Mouse (Mus musculus): ENCODE data around the gene Hoxb9. TPM values are rescaled to one million over a fixed set of nuclear protein-coding genes. Genes with fewer than 3 reads are reported as not detected.

Gene Hoxb9
- polyA plus RNA-seq, 1 experiment from 2014 or later = not detected

DNA sequence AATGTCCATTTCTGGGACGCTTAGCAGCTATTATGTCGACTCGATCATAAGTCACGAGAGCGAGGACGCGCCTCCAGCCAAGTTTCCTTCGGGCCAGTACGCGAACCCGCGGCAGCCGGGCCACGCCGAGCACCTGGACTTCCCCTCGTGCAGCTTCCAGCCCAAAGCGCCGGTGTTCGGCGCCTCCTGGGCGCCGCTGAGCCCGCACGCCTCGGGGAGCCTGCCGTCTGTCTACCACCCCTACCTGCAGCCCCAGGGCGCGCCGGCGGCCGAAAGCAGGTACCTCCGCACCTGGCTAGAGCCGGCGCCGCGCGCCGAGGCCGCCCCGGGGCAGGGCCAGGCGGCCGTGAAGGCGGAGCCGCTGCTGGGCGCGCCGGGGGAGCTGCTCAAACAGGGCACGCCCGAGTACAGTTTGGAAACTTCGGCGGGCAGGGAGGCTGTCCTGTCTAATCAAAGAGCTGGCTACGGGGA lies 319 bp downstream of the Hoxb9 start:
- Histone ChIP-seq H3K9ac (replicated peaks) (no peak overlapping the region), H3K4me3 (replicated peaks) (0 out of 2 replicates have a peak overlapping the region, but pooled peaks have one; percentile 5)

DNA sequence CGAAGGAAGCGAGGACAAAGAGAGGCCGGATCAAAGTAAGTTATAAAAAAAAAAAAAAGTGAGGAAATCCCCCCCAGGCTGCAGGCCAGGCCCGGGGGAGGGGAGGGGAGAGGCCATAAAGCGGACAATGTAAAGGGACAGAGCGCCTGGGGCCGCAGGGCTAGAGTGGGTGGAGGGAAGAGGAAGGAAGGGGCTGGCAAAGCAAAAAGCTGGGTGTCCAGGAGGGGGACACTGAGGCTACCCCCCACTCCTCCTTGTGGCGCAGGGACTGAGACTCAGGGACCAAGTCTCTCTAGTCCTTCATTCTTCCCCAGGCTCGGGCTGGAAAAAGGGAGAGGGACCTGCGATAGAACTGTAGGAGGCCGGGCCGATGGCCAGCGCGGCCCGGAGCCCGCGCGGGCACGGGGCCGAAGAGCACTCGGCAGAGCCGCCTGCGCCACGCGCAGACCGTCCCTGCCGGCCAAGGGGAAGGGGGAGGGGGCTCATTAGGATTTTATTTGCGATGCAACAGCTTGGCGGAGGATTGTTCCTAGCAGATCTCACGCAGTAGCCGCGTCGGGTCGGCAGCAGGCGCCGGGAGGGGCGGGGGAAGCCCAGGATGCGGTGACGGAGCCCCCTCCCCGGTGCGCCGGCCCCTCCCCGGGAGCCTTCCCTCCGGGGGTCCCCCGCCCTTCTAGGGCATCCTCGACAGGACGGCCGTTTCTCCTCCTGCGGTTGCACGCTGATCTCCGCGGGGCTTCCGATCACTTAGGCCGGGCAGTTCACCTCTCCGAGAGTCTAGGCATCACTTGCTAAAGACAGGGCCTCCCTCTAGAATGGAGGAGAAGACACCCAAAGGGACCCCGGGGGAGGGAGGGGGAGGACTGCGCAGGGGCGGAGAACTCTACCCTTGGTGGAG lies 1.0 kb downstream of the Hoxb9 start:
- Histone ChIP-seq H3K9ac (replicated peaks) (no peak overlapping the region), H3K36me3 (no peaks in the 10 kb centered on the region), H3K27me3 (peaks cover 100% of the 10 kb centered on the region), H3K4me2 (replicated peaks) (peak overlapping the region; percentile 9; the same call in 1 of the 2 replicates), H3K4me1 (replicated peaks) (peaks cover 6% of the 10 kb centered on the region), H3K9me3 (no peaks in the 10 kb centered on the region), H3K27ac (no peak overlapping the region), H3K4me3 (replicated peaks) (peak overlapping the region; percentile 6; the same call in 1 of the 2 replicates)
- under 1% methylated on average over 56 of the region's 58 CpGs for WGBS
- no peak for ATAC-seq

More for the DNA sequence above, 319 bp downstream of the Hoxb9 start:
- Histone ChIP-seq H3K4me2 (replicated peaks) (no peak overlapping the region), H3K4me1 (replicated peaks) (peaks cover 6% of the 10 kb centered on the region), H3K27ac (no peak overlapping the region), H3K27me3 (peaks cover 100% of the 10 kb centered on the region), H3K9me3 (no peaks in the 10 kb centered on the region), H3K36me3 (no peaks in the 10 kb centered on the region)
- under 1% methylated on average over 52 of the region's 52 CpGs for WGBS
- no peak for ATAC-seq

DNA sequence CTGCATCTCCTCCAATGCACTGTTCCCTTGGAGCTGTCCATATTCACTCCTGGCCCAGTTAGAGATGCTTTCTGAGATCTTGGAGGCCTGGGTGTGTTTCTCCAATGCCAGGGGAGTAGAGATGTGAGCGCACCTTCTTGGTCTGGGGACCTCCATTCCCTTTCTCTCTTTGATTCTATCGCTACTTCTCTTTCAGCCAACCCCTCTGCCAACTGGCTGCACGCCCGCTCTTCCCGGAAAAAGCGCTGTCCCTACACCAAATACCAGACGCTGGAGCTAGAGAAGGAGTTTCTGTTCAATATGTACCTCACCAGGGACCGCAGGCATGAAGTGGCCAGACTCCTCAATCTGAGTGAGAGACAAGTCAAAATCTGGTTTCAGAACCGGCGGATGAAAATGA lies 3.2 kb downstream of the Hoxb9 start:
- Histone ChIP-seq H3K9me3 (no peaks in the 10 kb centered on the region), H3K27ac (no peak overlapping the region), H3K36me3 (no peaks in the 10 kb centered on the region), H3K4me1 (replicated peaks) (peaks cover 6% of the 10 kb centered on the region), H3K27me3 (peaks cover 99% of the 10 kb centered on the region), H3K9ac (replicated peaks) (no peak overlapping the region), H3K4me2 (replicated peaks) (no peak overlapping the region), H3K4me3 (replicated peaks) (no peak overlapping the region)
- no peak for ATAC-seq
- 3% methylated on average over 10 of the region's 10 CpGs for WGBS

DNA sequence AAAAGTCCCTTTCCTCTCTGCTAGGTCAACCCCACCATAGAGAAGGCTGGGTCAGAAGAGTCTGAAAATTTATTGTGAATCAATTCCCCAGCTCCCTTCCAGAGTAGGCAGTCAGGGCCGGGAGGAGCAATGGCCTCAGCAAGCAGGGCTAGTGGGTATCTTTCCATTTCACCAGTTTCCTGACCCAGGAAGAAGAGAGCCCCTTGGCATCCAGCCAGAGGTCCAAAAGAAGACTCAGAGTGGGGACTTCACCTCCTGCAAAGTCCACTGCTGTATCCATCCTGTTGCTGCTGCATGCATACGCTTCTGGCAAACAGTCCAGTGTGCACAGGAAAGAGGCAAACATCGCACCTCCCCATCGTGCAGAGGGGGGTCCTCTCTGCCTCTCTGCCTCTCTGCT lies 4.6 kb downstream of the Hoxb9 start:
- H3K36me3 ChIP-seq = no peaks in the 10 kb centered on the region
- no peak overlapping the region for H3K27ac ChIP-seq
- H3K9me3 ChIP-seq = no peaks in the 10 kb centered on the region
- no peak for ATAC-seq
- 14% methylated on average over 4 of the region's 4 CpGs for WGBS
- no peak overlapping the region for H3K4me2 ChIP-seq (replicated peaks)
- peaks cover 99% of the 10 kb centered on the region for H3K27me3 ChIP-seq
- peaks cover 6% of the 10 kb centered on the region for H3K4me1 ChIP-seq (replicated peaks)
- no peak overlapping the region for H3K4me3 ChIP-seq (replicated peaks)
- H3K9ac ChIP-seq (replicated peaks) = no peak overlapping the region

DNA sequence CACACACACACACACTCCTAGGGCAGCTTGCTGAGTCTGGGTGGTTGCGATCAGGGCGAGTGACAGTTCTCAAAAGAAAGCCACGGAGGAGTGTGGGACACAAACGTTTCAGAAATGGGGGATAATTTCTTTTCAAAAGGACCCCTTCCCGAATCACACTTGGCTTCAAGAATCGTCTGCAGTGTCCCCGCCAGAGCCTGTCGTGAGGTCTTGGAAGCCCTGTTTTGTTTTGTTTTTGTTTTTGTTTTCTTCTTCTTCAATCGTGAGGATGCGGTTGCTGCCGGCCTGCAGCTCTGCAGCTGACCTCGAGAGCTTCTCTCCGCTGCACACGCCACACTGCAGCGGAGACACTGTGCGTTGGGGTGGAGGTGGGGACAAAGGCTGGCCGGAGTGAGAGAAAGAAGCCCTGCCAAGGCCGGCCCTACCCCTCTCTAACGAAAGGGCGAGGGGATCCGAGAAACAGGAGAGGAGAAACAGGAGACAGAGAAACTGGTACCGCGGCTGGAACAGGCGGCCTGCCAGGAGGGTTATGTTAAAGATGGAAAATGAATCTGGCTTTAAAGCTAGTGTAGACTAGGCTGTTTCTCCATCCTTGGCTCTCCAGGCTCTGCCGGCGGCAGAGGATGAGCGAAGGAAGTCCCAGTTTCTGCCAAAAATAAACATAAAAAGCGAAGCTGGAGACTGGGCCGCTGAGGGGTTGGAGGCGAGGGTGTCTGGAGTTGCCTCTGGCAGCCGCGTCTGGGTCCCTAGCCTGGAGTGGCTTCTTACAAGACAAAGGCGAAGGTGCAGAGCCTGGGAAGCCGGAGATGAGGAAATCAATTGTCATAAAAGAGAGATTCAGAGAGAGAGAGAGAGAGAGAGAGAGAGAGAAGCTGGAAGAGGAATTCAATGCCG lies 6.1 kb downstream of the Hoxb9 start:
- H3K4me3 ChIP-seq (replicated peaks) = no peak overlapping the region
- H3K9ac ChIP-seq (replicated peaks) = no peak overlapping the region
- H3K9me3 ChIP-seq = no peaks in the 10 kb centered on the region
- no peaks in the 10 kb centered on the region for H3K36me3 ChIP-seq
- 1% methylated on average over 35 of the region's 35 CpGs for WGBS
- peaks cover 98% of the 10 kb centered on the region for H3K27me3 ChIP-seq
- H3K4me2 ChIP-seq (replicated peaks) = no peak overlapping the region
- H3K4me1 ChIP-seq (replicated peaks) = peaks cover 2% of the 10 kb centered on the region
- no peak overlapping the region for H3K27ac ChIP-seq
- no peak for ATAC-seq

DNA sequence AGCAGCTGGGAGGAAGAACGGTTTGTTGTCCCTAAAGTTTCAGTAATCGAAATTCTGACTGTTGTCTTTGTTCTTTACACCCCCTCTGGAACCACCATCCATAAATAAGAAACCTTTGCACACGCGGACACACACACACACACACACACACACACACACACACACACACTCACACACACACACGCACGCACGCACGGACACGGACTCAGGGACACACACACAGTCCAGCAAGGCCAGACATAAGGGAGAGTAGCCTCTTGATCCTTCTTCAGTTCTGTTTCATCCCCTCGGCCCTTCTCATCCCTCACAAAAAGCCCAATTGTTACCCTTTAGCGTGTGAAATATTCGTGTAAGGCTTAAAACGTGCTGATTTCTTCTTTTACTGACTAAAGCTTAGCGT lies 7.1 kb downstream of the Hoxb9 start:
- Histone ChIP-seq H3K27me3 (peaks cover 98% of the 10 kb centered on the region), H3K9me3 (no peaks in the 10 kb centered on the region), H3K4me2 (replicated peaks) (no peak overlapping the region), H3K4me1 (replicated peaks) (no peaks in the 10 kb centered on the region), H3K4me3 (replicated peaks) (no peak overlapping the region), H3K9ac (replicated peaks) (no peak overlapping the region), H3K27ac (no peak overlapping the region), H3K36me3 (no peaks in the 10 kb centered on the region)
- WGBS = 15% methylated on average over 14 of the region's 14 CpGs
- no peak for ATAC-seq

DNA sequence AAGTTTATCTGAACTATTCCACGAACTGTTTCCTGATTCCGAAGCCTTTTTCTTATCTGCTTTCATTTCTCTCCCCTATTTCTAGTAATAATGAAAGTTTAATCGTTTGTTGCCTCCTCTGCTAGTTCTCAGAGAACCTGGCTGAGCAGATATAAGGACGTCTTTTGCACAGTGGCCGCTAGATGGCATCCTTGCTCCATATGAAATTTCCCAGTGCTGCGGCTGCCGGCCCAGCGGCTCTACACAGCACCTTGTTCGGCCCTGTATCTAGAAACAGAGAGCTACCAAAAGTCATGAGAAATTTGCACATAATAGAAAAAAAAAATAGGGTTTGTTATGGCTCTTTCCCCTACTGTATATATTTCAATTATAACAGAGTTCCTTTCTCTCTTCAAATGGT lies 7.5 kb downstream of the Hoxb9 start:
- Histone ChIP-seq H3K4me2 (replicated peaks) (no peak overlapping the region), H3K4me3 (replicated peaks) (no peak overlapping the region), H3K27me3 (peaks cover 98% of the 10 kb centered on the region), H3K36me3 (no peaks in the 10 kb centered on the region), H3K4me1 (replicated peaks) (no peaks in the 10 kb centered on the region), H3K9ac (replicated peaks) (no peak overlapping the region), H3K27ac (no peak overlapping the region), H3K9me3 (no peaks in the 10 kb centered on the region)
- 0 out of 2 replicates have a peak, but pooled peaks have one; percentile 60 for ATAC-seq
- WGBS = under 1% methylated on average over 9 of the region's 9 CpGs

DNA sequence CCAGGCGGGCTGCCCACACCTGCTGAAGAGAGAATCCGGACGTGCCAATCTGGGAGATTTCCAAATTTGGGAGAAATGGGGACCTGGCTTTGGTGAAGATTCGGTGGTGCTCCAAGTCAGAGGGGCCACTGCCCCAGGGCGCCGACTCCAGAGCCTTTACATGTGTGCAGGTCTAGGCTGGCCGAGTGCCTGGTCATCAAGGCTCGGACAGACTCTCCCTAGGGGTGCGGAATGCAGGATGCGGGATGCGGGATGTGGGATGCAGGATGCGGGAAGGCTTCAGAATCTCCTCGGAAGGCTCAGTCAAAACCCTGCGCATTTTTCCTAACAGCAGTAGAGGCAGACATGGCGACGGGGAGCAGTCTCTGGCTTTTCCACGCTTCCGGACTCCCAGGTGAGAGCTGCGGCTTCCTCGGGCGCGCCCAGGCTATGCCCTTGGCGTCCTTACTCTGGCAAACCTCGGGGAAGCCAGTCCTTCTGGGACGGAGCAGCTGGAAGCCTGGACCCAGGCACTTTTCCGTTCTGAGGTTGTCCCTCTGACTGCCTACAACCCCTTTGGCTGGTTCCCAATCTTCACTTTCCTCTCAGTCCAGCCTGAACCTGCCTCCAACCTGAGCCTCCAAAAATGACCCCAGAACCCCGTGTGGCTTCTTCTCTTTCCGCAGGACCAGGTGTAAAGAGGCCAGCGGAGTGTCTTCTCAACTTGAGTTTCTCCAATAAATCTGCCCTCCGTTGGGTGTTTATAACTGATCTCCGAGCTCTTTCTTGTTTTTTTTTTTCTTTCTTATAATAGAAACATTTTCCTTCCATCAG lies 8.4 kb downstream of the Hoxb9 start:
- H3K27ac ChIP-seq = no peak overlapping the region
- no peaks in the 10 kb centered on the region for H3K36me3 ChIP-seq
- H3K4me2 ChIP-seq (replicated peaks) = no peak overlapping the region
- peaks cover 98% of the 10 kb centered on the region for H3K27me3 ChIP-seq
- 2% methylated on average over 31 of the region's 31 CpGs for WGBS
- H3K4me3 ChIP-seq (replicated peaks) = no peak overlapping the region
- H3K9ac ChIP-seq (replicated peaks) = no peak overlapping the region
- ATAC-seq = no peak
- no peaks in the 10 kb centered on the region for H3K9me3 ChIP-seq
- peaks cover 7% of the 10 kb centered on the region; the same call in 1 of the 2 replicates for H3K4me1 ChIP-seq (replicated peaks)

DNA sequence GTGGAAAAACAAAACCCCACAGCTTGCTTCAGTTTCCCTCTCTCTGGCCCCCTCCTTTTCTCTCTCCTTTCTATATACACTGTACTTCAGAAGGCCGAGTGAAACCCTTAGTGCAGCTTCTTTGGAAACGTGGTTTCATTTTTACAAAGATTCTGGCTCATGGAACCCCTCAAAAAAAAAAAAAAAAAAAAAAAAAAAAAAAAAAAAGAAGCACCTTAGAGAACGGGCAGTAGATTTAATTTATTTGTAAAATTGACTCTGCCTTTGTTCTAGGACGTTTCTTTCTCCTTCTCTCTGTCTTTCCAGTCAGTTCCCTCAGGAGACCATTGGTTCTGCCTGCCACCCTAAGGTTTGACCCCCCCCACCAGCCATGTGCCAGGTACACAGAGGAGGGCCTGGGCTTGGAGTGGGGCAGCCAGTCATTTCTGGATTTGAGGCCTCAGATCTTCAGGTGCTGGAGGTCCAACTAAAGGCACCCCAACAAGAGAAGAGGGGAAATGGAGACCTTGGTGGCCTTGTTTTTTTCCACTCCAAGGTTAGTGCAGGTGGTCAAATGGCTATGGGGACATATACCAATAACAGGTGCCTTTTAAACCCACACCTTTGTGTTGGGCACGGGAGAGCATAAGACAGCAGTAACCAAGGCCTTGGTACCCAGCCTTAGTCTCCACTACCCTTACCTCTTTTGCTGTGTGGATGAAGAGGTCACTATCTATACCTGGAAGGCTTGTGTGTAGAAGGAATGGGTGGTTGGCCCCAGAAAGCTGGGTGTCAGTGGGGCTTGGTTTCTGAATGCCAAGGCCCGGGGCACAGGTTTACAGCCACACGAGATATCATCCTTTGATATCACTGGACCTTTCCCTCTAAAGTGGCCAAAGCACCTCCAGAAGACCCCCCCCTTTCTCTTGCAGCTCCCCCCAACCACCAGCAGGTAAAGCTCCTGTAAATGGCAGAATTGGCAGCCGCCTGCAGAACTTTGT lies 9.4 kb downstream of the Hoxb9 start:
- 5% methylated on average over 8 of the region's 8 CpGs for WGBS

DNA sequence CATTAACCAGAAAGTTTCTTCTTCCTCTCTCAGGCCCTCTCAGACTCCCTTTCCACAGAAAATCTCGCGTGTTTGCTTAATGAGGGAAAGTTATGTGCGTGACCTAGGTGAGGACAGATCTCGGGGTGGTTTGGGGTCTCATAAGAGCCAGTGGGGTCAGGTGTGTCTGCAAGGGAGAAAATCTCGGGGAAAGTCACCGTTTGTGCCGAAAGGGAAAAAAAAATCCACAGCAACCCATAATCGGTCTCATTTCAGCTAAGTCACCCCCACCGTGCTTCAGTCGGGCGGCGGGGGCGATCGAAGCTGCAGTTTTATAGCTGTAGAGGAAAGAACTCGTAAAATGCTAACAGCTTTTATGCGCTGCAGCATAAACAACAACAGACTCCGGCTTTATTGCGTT lies 10.1 kb downstream of the Hoxb9 start:
- H3K36me3 ChIP-seq = no peaks in the 10 kb centered on the region
- H3K9ac ChIP-seq (replicated peaks) = no peak overlapping the region
- no peak overlapping the region for H3K27ac ChIP-seq
- WGBS = 5% methylated on average over 18 of the region's 18 CpGs
- no peaks in the 10 kb centered on the region for H3K9me3 ChIP-seq
- no peak for ATAC-seq
- H3K4me2 ChIP-seq (replicated peaks) = no peak overlapping the region
- no peak overlapping the region for H3K4me3 ChIP-seq (replicated peaks)
- peaks cover 9% of the 10 kb centered on the region; the same call in 1 of the 2 replicates for H3K4me1 ChIP-seq (replicated peaks)
- peaks cover 98% of the 10 kb centered on the region for H3K27me3 ChIP-seq

More for the DNA sequence above, 9.4 kb downstream of the Hoxb9 start:
- ATAC-seq = no peak
- H3K4me1 ChIP-seq (replicated peaks) = peaks cover 9% of the 10 kb centered on the region; the same call in 1 of the 2 replicates
- no peaks in the 10 kb centered on the region for H3K36me3 ChIP-seq
- H3K4me3 ChIP-seq (replicated peaks) = no peak overlapping the region
- no peaks in the 10 kb centered on the region for H3K9me3 ChIP-seq
- H3K9ac ChIP-seq (replicated peaks) = no peak overlapping the region
- H3K27me3 ChIP-seq = peaks cover 98% of the 10 kb centered on the region
- H3K27ac ChIP-seq = no peak overlapping the region
- H3K4me2 ChIP-seq (replicated peaks) = no peak overlapping the region

Measured in midbrain, embryonic 13.5 days (tissue).